Mouse (Mus musculus) hematopoietic multipotent progenitor cell, adult 10-12 weeks (in vitro differentiated cells): ENCODE measurements around the gene Unc5a. TPM values are rescaled to one million over a fixed set of nuclear protein-coding genes. Genes with fewer than 3 reads are reported as not detected.

Experiments
- polyA plus RNA-seq: library from polyadenylated mRNA; stranded (reverse); fragments of >175 nt; gene quantifications from 2 replicates; pipeline ENCODE4 v1.2.3, GENCODE M21; 2012; ENCODE audit warnings: low replicate concordance

Gene Unc5a
- polyA plus RNA-seq: 1.5 and 2.8 TPM in 2 replicates

GRCm38 (mm10) chr13:54948531-54949493 is at the start of gene Unc5a:
Gene Unc5a (plus strand): TSS chr13:54949411.

GRCm38 (mm10) chr13:55021194-55021779 is 72.1 kb downstream of the Unc5a start, which contains the start of gene Hk3:
Gene Hk3 (minus strand): TSS chr13:55021385.

Other genes with a start within 250 kb of the Unc5a start
- gene Cdhr2, start 247.9 kb upstream of the Unc5a start, polyA plus RNA-seq: 0.02 TPM in 1 of 2 replicates, not detected in the other
- gene Gprin1, start 199.5 kb upstream of the Unc5a start, polyA plus RNA-seq: not detected in 2 replicates
- 0.17 and 0.33 TPM in 2 replicates for gene Sncb, start 182.8 kb upstream of the Unc5a start, polyA plus RNA-seq
- not detected in 2 replicates for gene Eif4e1b, start 165.4 kb upstream of the Unc5a start, polyA plus RNA-seq
- 7.5 and 19.6 TPM in 2 replicates for gene Tspan17, start 160.0 kb upstream of the Unc5a start, polyA plus RNA-seq
- 10.7 and 16.8 TPM in 2 replicates for gene Hk3, start 72.0 kb downstream of the Unc5a start, polyA plus RNA-seq
- gene Uimc1, start 150.9 kb downstream of the Unc5a start, polyA plus RNA-seq: 7.8 and 11.6 TPM in 2 replicates
- 8.9 and 26.7 TPM in 2 replicates for gene Zfp346, start 155.9 kb downstream of the Unc5a start, polyA plus RNA-seq
- gene Gm17617, start 184.1 kb downstream of the Unc5a start, polyA plus RNA-seq: not detected in 2 replicates
- gene Fgfr4, start 203.2 kb downstream of the Unc5a start, polyA plus RNA-seq: 0.08 TPM in 1 of 2 replicates, not detected in the other